Mouse (Mus musculus) right cerebral cortex, postnatal 25 days (tissue): ENCODE results near the gene Dbr1.

Experiments used
- DNase-seq: peaks from one replicate; pipeline ENCODE4 v3.0.0; 2022

Gene Dbr1

DNA sequence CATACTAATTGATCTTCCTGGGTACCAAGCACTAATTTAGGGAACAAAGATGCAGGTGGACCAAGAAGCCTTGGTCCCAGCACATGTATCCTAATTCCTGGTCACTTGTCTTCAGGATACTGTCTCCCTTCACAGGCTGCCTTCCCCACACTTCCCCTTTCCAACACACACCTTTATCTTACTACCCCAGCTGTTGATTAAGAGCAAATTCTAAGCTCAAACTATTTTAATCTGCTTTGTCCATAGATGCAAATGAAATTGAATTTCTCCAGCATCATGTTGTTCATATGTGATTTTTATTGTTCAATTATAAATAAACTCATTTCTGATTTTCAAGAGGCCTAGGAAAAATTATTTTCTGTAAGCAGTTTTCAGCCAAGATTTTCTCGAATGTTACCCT, 46.4 kb downstream of the Dbr1 start:
- no peak for DNase-seq

DNA sequence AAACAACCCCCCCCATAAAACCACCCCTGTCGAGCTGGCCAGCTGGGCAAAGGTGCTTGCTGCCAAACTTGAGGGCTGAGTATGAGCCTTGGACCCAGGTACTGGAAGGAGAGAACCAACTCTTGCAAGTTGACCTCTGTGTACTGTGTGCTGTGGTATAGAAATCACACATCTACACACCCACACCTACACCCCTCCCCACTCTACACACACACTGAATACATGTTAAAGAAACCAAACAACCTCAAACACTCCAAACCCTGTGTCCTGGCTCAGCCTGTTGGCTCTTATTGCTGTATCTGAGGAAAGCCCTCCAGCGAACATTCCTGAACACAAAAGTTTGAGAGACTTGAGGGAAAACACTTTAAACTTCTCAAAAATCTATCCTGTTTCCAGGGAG, 47.4 kb downstream of the Dbr1 start:
- no peak for DNase-seq

DNA sequence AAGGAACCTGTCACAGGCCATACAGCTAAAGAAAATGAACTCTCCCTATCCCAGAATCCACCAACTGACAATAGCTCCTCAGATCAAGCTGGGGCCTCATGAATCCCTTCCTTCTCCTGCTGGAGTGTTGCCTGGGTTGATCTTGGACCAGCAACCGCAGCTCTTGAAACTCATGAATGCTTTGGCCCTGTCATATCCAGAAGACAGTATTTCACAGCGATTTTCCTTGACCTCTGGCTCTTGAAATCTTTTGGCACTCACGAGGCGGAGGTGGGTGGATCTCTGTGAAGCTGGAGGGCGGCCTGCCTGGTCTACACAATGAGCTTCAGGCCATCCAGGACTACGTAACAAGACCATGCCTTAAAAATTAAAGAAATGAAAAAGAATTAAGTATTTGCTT, 48.5 kb downstream of the Dbr1 start:
- DNase-seq = no peak

DNA sequence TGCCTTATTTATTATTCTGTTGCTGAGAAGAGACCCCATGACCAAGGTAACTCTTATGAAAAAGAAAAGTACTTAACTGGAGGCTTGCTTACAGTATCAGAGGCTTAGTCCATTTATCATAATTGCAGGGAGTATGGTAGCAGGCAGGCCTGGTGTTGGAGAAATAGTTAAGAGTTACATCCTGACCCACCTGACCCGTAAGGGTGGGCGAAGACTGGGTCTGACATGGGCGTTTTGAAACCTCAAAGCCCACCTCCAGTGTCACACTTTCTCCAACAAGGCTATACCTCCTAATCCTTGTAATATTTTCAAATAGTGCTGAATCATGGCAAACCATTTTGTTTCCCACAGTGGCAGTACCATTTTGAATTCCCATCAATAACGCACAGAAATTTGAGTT, 53.0 kb downstream of the Dbr1 start:
- no peak for DNase-seq

- peak; percentile 82 for DNase-seq
Measured at GRCm38 (mm10) chr9:99629281-99630011, 53.8 kb downstream of the Dbr1 start, which contains the start of gene Dzip1l. TSS of gene Dzip1l (plus strand) at chr9:99629496.

DNA sequence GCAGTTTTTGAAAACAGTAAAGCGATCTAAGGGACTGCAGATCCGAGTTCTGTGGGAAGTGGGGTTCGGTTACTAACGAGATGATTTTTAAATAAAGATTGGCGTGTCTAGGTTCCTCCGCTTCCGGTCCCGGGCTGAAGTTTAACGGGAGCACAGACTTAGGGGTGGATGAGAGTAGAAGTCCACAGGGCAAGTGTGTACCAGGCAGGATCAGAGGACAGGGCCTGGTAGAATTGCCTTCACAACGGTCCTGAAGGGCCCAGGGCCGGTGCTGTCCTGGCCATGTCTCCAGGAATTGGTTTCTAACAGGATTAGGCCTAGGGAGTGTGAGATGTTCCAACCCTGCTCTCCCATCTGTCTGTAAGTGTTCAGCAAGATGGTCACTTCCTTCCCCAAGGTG, 54.5 kb downstream of the Dbr1 start:
- no peak for DNase-seq

DNA sequence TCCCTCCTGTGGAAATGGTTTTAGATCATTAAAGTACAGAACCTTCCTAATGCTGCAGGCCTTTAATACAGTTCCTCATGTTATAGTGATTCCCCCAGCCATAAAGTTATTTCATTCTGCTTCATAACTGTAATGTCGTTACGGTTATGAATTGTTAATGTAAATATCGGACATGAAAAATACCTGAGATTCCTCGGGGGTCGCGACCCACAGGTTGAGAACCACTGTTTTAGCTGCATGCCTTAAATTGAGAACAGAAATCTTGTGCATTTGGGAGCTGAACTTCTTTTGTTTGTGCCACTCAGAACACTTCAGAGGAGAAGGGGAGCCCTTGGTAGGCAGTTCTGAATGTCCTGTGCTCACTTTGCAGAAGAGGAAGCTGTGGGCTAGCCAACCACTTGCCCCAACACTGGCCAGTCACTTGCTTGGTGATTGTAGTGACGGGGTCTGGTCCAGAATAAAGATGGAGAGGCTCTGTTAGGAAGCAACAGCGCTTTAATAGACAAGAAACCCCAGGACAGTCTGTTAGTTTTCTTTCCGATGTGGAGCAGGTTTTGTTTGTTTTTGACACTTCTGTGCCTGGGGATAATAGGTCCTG, 55.0 kb downstream of the Dbr1 start:
- DNase-seq = no peak

DNA sequence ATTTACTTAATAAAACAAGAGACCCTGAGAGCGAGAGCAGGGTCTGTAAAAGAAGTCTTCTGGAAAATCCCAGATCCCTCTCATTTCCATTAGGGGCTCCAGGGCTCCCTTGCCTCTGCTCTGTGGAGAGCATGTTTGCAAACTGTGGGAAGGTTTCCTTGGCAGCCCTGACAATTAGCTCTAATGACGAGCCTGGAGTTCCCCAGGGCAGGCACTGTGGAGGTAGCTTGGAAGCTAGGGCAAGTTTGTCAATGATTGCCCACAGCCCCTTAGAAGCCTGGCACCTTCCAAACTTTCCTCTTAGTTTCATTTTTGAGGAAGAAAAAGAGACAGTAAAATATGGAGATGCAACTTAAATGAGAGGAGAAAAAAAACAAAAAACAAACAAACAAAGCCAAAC, 56.2 kb downstream of the Dbr1 start:
- DNase-seq = no peak

DNA sequence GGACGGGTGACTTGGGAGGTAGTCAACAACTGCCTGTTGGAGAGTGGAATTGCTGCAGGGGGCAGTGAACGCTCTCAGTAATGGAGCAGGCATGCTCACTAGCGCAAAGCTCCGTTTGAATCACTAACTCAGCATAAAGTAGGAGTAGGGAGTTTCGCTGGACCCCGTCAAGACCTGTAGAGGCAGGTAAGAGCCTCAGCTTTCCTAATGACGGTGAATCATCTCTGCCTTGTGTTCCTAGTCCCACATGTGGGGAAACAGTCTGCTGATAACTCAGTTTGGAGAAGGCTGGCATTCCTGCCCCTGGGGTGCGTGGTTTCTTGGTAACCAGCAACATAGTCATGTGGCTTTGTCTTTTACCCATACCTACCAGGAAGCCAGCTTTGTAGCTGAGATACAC, 56.7 kb downstream of the Dbr1 start:
- no peak for DNase-seq
